Mouse (Mus musculus): ENCODE data around the gene Echs1.
A peak's percentile ranks its signal among the peaks of the same experiment; 100 is the strongest.
"Not testable (repeated sequence)": the region's sequence is repeated elsewhere in the genome, so short reads cannot be mapped to it uniquely, and the experiment has no call there.

The Echs1 gene

GRCm38 (mm10) chr7:140138021-140138310 is 21.7 kb upstream of the Echs1 start:
- H3K9me3 ChIP-seq (ENCODE audit: low read length): no peaks in the 10 kb centered on the region
- peak overlapping the region; percentile 91 for H3K4me3 ChIP-seq (replicated peaks; ENCODE audit: low read length)
- no peak for TF ChIP-seq CTCF (conservative IDR thresholded peaks at IDR 0.05; ENCODE audit: low read length)
- TF ChIP-seq NANOG (IDR thresholded peaks at IDR 0.05; ENCODE audit: borderline replicate concordance, low read length): no peak
- no peak for TF ChIP-seq POU5F1 (IDR thresholded peaks at IDR 0.05; ENCODE audit: borderline replicate concordance, low read length)
- peaks cover 16% of the 10 kb centered on the region for H3K4me1 ChIP-seq (replicated peaks; ENCODE audit: low read depth, low read length)
- no peaks in the 10 kb centered on the region for H3K27me3 ChIP-seq (ENCODE audit: insufficient read depth, low read length)
- H3K36me3 ChIP-seq (ENCODE audit: insufficient read depth, low read length): peaks cover 45% of the 10 kb centered on the region

- H3K9me3 ChIP-seq (ENCODE audit: low read length): no peaks in the 10 kb centered on the region
- peak within 1 kb of the TSS; percentile 91 for H3K4me3 ChIP-seq (replicated peaks; ENCODE audit: low read length)
- no peaks in the 10 kb centered on the region for H3K27me3 ChIP-seq (ENCODE audit: insufficient read depth, low read length)
- peaks cover 51% of the 10 kb centered on the region for H3K36me3 ChIP-seq (ENCODE audit: insufficient read depth, low read length)
- TF ChIP-seq POU5F1 (IDR thresholded peaks at IDR 0.05; ENCODE audit: borderline replicate concordance, low read length) (no peak), CTCF (conservative IDR thresholded peaks at IDR 0.05; ENCODE audit: low read length) (no peak), NANOG (IDR thresholded peaks at IDR 0.05; ENCODE audit: borderline replicate concordance, low read length) (no peak)
- peaks cover 16% of the 10 kb centered on the region for H3K4me1 ChIP-seq (replicated peaks; ENCODE audit: low read depth, low read length)
These were observed 21.1 kb upstream of the Echs1 start, which contains the start of gene Mtg1 for GRCm38 (mm10) chr7:140137135-140138020. Gene Mtg1 (plus strand): TSS chr7:140137564.

- Histone ChIP-seq H3K27me3 (ENCODE audit: insufficient read depth, low read length) (no peaks in the 10 kb centered on the region), H3K36me3 (ENCODE audit: insufficient read depth, low read length) (peaks cover 62% of the 10 kb centered on the region), H3K4me1 (replicated peaks; ENCODE audit: low read depth, low read length) (peaks cover 13% of the 10 kb centered on the region), H3K4me3 (replicated peaks; ENCODE audit: low read length) (no peak overlapping the region), H3K9me3 (ENCODE audit: low read length) (no peaks in the 10 kb centered on the region)
- TF ChIP-seq POU5F1 (IDR thresholded peaks at IDR 0.05; ENCODE audit: borderline replicate concordance, low read length) (no peak), NANOG (IDR thresholded peaks at IDR 0.05; ENCODE audit: borderline replicate concordance, low read length) (no peak), CTCF (conservative IDR thresholded peaks at IDR 0.05; ENCODE audit: low read length) (no peak)
These were observed 19.0 kb upstream of the Echs1 start for GRCm38 (mm10) chr7:140135106-140135770.

DNA sequence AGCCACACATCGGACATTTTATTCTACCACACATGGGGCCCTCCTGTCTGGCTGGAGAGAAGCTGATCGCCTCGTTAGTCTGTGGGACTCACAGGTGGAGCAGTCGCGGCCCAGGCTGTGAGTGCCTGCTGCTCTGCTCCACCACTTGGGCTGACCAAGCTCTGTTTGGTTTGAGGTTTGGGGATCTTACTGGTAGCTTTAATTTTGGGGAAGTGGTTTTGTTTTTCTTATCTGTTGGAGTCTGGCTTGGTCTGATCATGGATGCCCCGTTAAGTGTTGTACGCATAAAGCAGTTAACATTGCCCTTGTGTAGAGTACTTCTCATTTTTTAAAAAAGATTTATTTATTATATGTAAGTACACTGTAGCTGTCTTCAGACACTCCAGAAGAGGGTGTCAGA is 17.8 kb upstream of the Echs1 start:
- H3K9me3 ChIP-seq (ENCODE audit: low read length); H3K27me3 ChIP-seq (ENCODE audit: insufficient read depth, low read length); H3K4me3 ChIP-seq (replicated peaks; ENCODE audit: low read length): not testable (repeated sequence)
- peaks cover 62% of the 10 kb centered on the region for H3K36me3 ChIP-seq (ENCODE audit: insufficient read depth, low read length)
- peaks cover 13% of the 10 kb centered on the region for H3K4me1 ChIP-seq (replicated peaks; ENCODE audit: low read depth, low read length)

DNA sequence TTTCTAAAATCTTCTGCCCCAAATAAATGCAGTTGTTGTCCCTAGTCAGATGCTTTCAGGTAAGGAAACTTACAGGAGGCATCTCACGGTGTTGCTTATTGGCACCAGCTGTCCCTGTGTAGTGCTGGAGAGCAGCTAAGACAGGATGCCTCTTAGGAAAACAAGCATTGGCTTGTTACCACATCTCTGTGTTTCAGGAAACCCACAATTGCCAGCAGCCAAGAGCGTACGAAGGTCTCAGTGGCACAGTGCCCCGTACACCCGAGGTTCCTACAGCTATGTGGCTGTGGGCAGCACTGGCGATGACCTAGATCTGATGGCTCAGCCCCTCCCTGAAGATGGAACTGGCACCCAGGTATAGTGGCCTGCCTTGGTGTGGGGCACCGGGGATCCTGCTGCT is 15.9 kb upstream of the Echs1 start:
- H3K36me3 ChIP-seq (ENCODE audit: insufficient read depth, low read length): peaks cover 81% of the 10 kb centered on the region
- not testable (repeated sequence) for H3K4me3 ChIP-seq (replicated peaks; ENCODE audit: low read length); H3K9me3 ChIP-seq (ENCODE audit: low read length); H3K27me3 ChIP-seq (ENCODE audit: insufficient read depth, low read length); H3K4me1 ChIP-seq (replicated peaks; ENCODE audit: low read depth, low read length)

DNA sequence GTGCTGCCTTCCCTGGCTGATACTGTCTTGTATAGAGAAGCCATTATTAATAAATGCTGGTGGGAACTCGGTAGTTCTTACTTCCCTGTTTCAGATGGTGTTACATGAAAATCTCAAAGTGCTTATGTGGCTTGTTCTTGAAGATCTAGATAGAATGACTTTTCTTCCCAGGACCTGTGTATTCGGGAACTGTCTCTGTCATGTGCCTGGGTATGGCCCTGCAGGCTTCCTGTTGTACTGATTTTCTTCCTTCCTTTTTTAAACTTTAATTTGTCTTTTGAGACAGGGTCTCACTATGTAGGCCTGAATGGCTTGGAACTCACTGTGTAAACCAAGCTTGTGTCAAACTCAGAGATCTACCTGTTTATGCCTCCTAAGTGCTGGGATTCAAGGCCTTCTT is 11.6 kb upstream of the Echs1 start:
- H3K4me3 ChIP-seq (replicated peaks; ENCODE audit: low read length): no peak overlapping the region
- TF ChIP-seq NANOG (IDR thresholded peaks at IDR 0.05; ENCODE audit: borderline replicate concordance, low read length) (no peak), CTCF (conservative IDR thresholded peaks at IDR 0.05; ENCODE audit: low read length) (no peak), POU5F1 (IDR thresholded peaks at IDR 0.05; ENCODE audit: borderline replicate concordance, low read length) (no peak)
- H3K4me1 ChIP-seq (replicated peaks; ENCODE audit: low read depth, low read length): peaks cover 32% of the 10 kb centered on the region
- H3K27me3 ChIP-seq (ENCODE audit: insufficient read depth, low read length): no peaks in the 10 kb centered on the region
- no peaks in the 10 kb centered on the region for H3K9me3 ChIP-seq (ENCODE audit: low read length)
- H3K36me3 ChIP-seq (ENCODE audit: insufficient read depth, low read length): peaks cover 58% of the 10 kb centered on the region

DNA sequence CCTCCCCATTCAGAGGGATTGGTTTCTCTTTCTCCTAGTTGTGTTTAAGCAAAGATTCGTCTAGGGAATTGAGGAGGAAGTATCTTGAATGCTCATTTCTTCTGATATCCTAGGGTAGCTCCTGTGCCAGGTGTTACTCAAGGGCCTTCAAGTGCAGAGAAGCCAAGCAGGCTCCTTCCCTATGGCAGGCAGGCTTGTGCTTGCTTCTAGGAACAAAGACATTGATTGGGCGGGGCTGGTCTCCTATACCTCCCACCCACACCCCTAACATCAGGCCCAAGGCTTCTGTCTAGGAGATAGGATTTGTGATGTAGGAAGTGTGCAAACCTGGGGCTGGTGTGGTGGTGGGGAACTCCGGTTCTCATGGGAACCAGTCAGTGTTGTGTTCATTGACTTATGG is 10.7 kb upstream of the Echs1 start:
- H3K9me3 ChIP-seq (ENCODE audit: low read length): no peaks in the 10 kb centered on the region
- H3K27me3 ChIP-seq (ENCODE audit: insufficient read depth, low read length): no peaks in the 10 kb centered on the region
- no peak for TF ChIP-seq POU5F1 (IDR thresholded peaks at IDR 0.05; ENCODE audit: borderline replicate concordance, low read length)
- no peak for TF ChIP-seq NANOG (IDR thresholded peaks at IDR 0.05; ENCODE audit: borderline replicate concordance, low read length)
- no peak for TF ChIP-seq CTCF (conservative IDR thresholded peaks at IDR 0.05; ENCODE audit: low read length)
- H3K4me1 ChIP-seq (replicated peaks; ENCODE audit: low read depth, low read length): peaks cover 42% of the 10 kb centered on the region
- peaks cover 48% of the 10 kb centered on the region for H3K36me3 ChIP-seq (ENCODE audit: insufficient read depth, low read length)
- peak overlapping the region; percentile 61 for H3K4me3 ChIP-seq (replicated peaks; ENCODE audit: low read length)

DNA sequence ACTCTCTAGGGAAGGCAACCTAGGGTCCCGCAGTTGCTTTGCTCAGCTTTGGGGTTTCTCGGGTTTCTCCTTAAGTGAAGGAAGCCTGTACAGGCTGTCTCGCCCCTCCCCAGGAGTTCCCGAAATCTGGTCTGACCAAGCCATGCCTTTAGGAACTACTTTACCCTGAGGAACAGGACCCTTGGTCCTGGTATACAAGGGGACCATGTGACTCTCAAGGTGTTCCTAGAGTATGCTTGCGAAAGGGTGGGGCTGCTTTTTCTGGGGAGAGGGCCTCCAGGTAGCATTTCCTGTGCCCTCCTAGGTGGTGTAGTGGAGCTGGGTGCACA is 9.7 kb upstream of the Echs1 start:
- Histone ChIP-seq H3K4me1 (replicated peaks; ENCODE audit: low read depth, low read length) (peaks cover 45% of the 10 kb centered on the region), H3K4me3 (replicated peaks; ENCODE audit: low read length) (peak overlapping the region; percentile 95), H3K36me3 (ENCODE audit: insufficient read depth, low read length) (peaks cover 41% of the 10 kb centered on the region), H3K9me3 (ENCODE audit: low read length) (no peaks in the 10 kb centered on the region), H3K27me3 (ENCODE audit: insufficient read depth, low read length) (no peaks in the 10 kb centered on the region)
- TF ChIP-seq NANOG (IDR thresholded peaks at IDR 0.05; ENCODE audit: borderline replicate concordance, low read length) (no peak), CTCF (conservative IDR thresholded peaks at IDR 0.05; ENCODE audit: low read length) (no peak), POU5F1 (IDR thresholded peaks at IDR 0.05; ENCODE audit: borderline replicate concordance, low read length) (no peak)

All from E14TG2a.4 (cell line).